Mouse (Mus musculus) cerebellum, postnatal 14 days (tissue): ENCODE measurements at regions not wholly inside any gene's neighbourhood (a gene's known extent, or its start where the extent isn't known, plus 50 kb on each side); places are given as distances from the start of the nearest gene placed in this dataset.
A peak's percentile ranks its signal among the peaks of the same experiment; 100 is the strongest.

Source experiments
- DNase-seq, 2 experiments: peaks; one replicate each; pipeline ENCODE4 v3.0.0; 2021; ENCODE audit warnings: mixed read lengths in 2 of 2

DNA sequence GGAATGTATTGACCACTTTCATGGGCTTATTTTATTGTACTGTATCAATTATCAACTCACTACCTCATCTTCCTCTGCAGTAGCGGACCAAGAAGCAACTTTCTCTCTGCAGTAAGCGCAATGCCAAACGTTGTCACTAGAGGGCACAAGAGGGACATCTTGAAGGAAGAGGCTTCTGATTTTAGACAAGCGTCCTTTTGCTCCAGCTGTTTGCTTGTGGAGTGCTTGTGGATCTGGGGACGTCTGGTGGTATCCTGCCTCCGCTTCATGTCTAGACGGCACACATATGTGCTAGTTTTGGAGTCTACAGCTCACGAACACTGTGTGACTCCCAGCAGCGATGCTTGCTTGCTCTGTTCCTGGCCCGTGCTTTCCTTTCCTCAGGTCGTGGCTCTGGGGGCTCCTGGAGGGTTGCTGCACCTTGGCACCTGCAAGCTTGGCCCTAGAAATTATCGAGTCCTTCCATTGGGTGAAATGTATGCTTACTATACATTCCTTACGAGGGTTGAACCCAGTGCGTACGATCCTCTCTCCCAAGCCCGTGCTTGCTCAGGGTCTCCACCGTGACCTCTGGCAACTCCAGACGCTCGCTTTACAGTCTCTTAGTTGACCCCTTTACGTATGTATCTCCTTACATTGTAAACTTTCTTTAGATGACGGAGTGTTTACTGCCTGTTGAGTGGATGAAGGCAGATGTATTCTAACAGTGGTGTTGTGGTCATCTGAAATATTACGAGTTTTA is 92.2 kb upstream of the Kif2a start:
- DNase-seq, result peak; percentile 89 to 93

DNA sequence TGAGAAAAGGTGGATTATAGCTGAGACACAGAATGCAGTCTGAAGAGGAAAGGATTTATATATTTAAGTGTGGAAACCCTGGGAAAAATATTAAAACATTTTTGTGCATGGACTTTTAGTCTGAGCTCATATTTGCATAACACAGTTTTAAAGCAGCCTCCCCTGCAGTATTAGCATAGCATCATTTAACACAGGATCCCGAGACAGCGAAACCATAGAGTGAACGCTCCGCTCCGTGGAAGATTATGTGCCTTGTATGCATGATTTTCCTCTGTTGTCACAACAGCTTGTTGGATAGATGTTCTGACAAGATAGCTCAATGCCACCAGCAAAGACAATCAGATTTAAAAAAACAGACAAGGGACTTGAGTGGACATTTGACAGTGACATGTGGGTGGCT is 86.1 kb upstream of the Kif2a start:
- no peak for DNase-seq

DNA sequence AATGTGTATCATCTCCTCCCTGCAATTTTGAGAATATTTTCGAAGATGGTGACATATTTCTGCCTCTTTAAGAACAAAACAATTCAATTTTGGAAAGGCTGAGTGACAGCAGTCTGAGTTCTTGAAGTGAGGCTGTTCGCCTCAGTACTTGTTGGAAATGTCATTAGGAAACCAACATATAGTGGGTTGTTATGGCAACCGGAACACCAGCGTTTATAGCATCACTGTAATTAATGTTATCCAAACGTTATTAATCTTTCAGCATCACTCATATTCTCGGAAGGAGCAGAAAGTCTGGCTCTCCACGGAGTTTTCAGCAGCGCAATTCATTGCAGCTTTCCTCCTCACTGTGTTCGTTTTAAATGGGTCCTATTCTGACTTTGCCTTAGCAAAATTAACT is 85.6 kb upstream of the Kif2a start:
- no peak for DNase-seq

DNA sequence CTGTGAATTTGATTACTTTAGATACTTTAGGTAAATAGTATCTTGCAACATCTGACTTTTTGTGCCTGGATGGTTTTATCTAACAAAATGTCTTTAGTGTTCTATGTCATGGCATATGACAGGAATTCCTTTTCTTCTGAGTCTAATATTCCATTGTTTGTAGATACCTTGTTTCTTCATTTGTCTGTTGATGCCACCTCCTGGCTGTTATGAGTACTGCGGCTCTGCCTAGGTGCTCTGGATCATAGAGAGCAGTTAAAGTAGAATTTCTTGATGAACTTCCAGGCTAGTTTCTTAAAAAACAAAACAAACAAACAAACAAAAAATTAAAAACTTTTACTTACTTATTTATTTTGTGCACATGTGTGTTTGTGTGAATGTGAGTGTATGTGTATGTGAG is 83.6 kb upstream of the Kif2a start:
- peak; percentile 39 to 61 for DNase-seq

DNA sequence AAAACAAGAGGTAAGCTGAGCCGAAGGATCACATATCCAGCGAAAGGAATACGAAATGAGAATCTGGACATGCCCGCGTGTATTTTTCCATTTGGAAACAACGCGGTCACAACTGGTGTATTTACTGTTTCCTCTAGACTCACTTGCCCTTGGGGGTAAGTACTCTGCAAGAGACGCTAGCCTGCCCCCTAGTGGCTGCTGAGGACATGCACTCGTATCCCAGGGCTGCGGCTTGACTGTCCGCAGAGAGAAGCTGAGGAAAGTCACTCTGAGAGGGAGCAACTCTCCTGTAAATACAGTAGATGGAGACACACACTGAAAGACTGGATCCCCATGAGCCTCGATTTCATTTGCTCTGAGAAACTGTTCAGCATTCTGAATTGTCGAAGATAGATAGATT is 79.7 kb upstream of the Kif2a start:
- DNase-seq, result peak; percentile 77 to 85

DNA sequence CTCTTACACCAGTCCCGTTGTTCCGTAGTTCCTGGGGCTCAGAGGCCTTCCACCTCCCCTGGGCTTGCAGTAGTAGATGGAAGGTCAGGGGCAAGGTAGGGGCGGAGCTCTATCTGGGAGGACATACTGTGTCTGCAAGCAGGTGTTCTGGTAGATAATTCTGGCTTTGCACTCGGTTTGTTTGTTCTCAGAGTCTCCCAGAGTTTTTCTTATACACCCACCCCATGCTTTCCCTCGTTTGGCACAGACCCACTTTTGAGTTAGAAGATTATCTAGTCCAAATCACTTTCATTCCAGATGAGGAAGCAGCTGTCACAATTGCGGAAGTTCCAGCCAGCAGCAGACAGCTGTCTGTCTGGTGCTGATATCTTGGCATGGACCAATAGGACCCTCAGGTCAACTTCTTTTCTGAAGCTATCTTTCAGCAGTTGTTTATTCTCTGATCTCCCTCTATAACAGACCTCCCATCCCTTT is 79.0 kb upstream of the Kif2a start:
- no peak for DNase-seq

DNA sequence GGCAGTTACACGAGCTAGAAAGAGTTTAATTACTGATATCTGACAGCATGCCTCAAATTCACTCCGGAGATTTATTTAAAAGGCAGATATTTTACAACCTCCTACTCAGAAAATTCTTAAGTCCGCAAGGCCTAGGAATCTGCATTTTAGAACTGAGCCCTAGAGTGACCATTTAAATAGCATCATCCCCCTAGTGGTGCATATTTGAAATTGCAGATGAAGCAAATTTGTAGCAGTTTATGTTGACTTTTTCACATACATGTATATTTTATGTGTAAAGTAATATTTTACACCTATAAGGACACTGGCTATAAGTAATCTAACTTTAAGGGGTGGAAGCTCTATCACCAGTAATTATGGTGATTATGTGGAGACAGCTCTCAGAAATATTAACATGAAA is 78.2 kb upstream of the Kif2a start:
- no peak for DNase-seq

DNA sequence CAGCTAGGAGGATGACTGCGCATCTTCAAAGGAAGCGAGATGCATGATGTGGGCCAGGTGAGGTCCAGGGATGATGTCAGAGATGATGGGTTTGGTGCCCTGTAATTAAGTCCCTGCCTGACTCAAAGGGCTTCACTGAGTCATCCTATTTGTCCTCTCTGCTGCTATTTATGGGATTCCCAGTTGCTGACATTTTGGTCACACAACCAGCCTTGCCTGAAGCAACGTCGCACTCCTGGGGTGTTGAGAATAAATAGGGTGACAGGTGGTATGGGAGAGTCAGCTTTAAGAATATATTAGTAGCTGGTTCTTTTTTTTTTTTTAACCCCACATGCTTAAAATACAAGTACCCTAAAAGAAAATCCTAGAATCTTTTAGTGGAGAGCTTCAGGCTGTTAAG is 75.1 kb upstream of the Kif2a start:
- DNase-seq, result no peak

DNA sequence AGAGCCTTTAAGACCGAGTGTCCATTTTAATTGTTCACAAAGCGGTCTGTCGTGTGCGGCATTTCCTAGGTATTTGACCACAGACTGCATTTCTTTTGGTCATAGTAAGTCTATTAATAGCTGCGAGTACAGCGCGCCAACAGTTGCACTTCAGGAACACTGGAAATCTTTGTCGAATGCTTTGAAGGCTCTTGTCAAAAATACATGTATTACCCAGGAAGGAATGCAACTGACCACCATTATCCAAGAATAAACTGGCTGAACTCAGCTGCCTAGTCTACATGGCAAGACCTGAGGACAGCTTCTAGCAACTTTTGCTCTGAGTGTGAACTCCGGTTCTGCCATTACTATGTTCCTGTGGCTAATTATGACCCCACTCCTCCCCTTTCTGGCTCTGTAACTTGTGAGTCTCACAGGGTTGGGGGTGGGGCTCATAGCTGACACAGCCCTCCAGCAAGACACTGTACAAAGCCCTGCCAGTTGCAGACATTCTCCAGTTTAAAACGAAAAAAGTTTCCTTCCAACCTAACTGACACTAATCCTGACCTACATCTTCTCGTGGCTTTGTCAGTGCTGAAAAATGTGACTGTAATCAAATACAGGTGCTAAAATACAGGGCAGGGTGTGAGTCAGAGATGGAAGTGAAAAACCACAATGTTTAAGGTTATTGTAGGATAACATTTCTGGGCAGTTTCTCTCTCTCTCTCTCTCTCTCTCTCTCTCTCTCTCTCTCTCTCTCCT is 73.2 kb upstream of the Kif2a start:
- no peak for DNase-seq

DNA sequence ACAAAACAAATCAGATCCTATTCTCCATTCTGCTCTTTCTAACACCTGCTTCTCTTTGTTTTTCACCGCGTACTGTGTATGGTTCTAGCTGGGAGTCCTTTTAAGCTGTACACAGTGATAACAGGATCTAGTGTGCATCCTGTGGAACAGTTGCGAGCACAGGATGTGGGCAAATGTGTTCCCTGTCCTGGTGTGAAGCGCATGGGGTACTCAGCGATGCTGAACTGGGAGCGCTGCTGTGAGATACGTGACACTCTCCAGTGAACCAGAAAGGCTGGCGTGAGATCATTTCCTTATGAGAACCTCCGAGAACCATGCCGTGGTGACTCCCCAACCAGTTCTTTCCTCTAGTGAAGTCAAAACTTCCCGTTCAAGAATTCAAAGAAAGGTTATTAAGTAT is 72.6 kb upstream of the Kif2a start:
- DNase-seq, result no peak

GRCm38 (mm10) chr13:107093683-107094082 is 71.8 kb upstream of the Kif2a start:
- no peak for DNase-seq

DNA sequence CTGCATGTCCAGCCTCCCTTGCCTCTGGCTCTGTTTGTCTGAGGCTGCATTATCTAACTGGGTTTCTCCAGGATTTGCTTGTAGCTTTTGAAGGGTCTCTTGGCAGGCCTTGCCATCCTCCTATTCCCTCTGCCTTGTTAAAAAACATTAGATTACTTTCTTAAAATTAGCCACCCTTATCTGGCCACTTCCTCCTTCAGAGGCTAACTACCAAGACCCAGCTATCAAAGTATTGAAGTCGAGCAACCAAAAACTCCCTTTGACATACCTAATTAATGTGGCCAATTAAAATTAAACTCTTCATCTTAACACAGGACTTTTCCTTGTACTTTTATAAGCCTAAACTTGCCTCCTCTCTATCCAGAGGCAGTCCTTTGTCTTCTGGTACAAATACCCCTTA is 66.3 kb upstream of the Kif2a start:
- DNase-seq, result no peak

DNA sequence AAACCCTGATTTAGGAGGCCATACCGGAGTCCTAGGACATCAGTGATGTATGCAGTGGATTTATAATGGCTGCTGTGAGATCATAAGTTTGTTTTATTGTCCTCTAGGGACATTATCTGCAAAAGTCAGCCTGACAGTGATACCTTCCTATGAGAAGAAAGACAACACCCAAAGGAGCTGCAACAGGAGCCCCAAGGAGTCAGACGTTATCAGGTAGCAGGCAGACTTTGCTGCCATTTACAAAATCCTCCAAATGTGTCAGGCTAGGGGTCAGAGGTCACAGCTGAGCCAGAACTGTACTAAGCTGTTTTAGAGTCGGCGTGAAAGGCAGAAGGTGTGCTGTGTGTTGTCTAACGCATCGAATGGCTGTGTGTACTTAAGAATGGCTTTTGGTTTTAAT is 65.4 kb upstream of the Kif2a start:
- no peak for DNase-seq

DNA sequence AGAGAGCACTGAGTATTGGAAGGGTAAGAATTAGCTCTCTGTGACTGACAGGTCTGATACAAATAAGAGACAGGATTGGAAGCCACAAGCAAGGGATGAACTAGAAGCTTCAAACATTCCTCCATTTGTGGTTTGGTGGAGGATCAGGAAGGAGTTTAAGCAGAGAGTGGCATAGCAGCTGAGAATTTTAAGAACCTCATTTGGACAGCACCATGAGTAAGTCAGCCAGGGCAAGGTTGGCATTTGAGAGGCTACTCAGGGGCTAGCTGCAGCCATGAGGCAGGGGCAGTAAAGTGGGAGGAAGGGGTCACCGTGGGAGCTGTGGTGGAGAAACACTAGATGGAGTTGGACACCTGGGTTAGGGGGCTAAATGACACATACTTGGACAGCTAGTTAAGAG is 56.2 kb upstream of the Kif2a start:
- DNase-seq, result no peak

DNA sequence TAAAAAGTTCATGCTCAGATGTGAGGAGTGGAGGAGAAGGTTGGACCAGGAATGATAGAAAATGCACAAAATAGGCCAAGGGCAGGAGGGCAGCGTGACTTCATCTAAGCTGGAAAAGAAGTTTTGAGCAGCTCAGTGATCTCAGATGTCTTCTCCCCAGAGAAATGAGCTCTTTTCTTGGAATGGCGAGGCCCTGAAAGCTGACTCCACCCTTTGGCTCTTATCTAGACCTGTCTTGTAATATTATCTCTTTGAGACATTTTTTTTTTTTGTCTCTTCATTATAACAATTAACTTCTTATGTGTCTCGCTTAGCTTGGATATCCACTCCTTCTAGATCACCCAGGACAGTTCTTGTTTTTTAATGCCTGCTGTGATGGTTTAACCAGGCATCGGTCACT is 53.0 kb upstream of the Kif2a start:
- DNase-seq, result no peak

GRCm38 (mm10) chr13:107073039-107073620 is 51.2 kb upstream of the Kif2a start:
- DNase-seq, result peak; percentile 41 to 42

DNA sequence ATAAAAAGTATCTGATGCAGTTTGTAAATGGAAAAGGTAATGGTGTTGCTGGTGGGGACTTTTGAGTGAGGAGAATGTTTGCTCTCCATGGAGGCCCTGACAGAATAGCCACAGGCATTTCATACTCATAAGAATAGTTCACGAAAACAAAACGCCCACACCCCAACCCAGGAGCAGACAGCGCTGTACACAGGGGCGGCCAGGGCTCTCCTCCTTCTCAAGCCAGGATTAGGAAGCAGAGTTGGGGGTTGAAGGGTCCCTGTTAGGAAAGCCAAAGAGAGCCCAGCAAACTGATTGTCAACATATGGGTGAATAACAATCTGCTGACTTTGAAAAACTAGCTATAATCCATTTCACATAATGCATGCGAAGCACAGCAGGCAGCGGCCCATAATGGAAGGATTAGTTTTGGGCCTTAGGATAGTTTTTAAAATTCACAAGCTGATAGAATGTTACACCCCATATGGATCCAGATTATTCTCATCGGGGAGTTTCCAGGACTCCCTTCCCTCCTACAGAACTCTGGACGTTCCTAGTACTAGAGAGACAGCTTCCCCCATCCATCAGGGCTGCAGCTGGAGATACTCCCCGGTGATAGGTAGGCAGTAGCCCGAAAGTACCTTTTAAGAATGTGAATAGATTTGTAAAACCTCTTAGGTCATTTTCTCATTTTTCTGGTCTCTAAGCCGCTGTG is 50.6 kb upstream of the Kif2a start:
- DNase-seq, result no peak
